Mouse (Mus musculus): ENCODE data around the gene Ppp1ca. TPM values are rescaled to one million over a fixed set of nuclear protein-coding genes. Genes with fewer than 3 reads are reported as not detected.

The Ppp1ca gene
- polyA plus RNA-seq, 1 experiment: 331 TPM

DNA sequence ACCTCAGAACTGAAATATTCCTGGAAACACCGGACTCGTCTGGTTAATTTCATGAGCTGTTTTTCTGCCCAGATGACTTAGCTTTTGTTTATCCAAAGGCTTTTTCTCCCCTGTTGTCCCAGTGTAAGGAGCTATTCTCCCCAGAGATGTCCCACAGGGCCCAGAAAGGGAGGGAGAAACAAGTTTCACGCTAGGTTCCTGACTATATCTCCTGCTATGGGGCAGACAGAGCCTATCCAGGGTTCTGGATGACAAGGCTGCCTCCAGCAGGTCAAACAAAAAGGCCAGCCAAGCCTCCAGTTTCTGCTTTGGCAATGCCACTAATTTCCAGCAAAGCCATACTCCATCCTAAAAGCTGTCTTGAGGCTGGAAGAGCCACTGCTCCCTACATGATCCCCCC, 26.0 kb downstream of the Ppp1ca start:
- Histone ChIP-seq H3K4me3 (ENCODE audit: insufficient read depth, low read length) (no peak overlapping the region), H3K27ac (ENCODE audit: insufficient read depth, low read depth, low read length) (no peak overlapping the region), H3K4me1 (ENCODE audit: control insufficient read depth, insufficient read depth, low read length) (peaks cover 34% of the 10 kb centered on the region)
- TF ChIP-seq CTCF (IDR thresholded peaks at IDR 0.05; ENCODE audit: low read depth, low read length) (no peak), POLR2A (IDR thresholded peaks at IDR 0.05; ENCODE audit: borderline replicate concordance, low read depth, low read length) (no peak)

- TF ChIP-seq POLR2A (IDR thresholded peaks at IDR 0.05; ENCODE audit: borderline replicate concordance, low read depth, low read length) (no peak), CTCF (IDR thresholded peaks at IDR 0.05; ENCODE audit: low read depth, low read length) (no peak)
- Histone ChIP-seq H3K27ac (ENCODE audit: insufficient read depth, low read depth, low read length) (no peak overlapping the region), H3K4me3 (ENCODE audit: insufficient read depth, low read length) (no peak overlapping the region), H3K4me1 (ENCODE audit: control insufficient read depth, insufficient read depth, low read length) (peaks cover 31% of the 10 kb centered on the region)
Measured at GRCm38 (mm10) chr19:4218293-4218692, 26.4 kb downstream of the Ppp1ca start.

GRCm38 (mm10) chr19:4218784-4219183, 26.9 kb downstream of the Ppp1ca start:
- Histone ChIP-seq H3K27ac (ENCODE audit: insufficient read depth, low read depth, low read length) (no peak overlapping the region), H3K4me3 (ENCODE audit: insufficient read depth, low read length) (no peak overlapping the region), H3K4me1 (ENCODE audit: control insufficient read depth, insufficient read depth, low read length) (peaks cover 27% of the 10 kb centered on the region)
- TF ChIP-seq CTCF (IDR thresholded peaks at IDR 0.05; ENCODE audit: low read depth, low read length) (no peak), POLR2A (IDR thresholded peaks at IDR 0.05; ENCODE audit: borderline replicate concordance, low read depth, low read length) (no peak)

DNA sequence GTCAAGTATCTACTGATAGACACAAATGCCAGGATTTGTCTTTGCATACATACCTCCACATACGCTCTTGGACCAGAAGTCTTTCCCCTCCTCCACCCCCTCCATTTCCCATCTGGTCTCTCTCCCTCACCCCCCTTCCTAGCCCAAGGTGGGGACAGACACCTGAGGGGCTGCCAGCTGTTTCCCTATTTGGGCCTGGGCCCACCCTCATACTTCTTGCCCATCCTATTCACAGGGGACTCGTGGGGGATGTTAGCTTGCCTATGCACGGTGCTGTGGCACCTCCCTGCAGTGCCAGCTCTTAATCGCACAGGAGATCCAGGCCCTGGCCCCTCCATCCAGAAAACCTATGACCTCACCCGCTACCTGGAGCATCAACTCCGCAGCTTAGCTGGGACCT, 28.1 kb downstream of the Ppp1ca start:
- H3K27ac ChIP-seq (ENCODE audit: insufficient read depth, low read depth, low read length): no peak overlapping the region
- TF ChIP-seq CTCF (IDR thresholded peaks at IDR 0.05; ENCODE audit: low read depth, low read length): no peak
- H3K4me1 ChIP-seq (ENCODE audit: control insufficient read depth, insufficient read depth, low read length): peaks cover 26% of the 10 kb centered on the region
- no peak overlapping the region for H3K4me3 ChIP-seq (ENCODE audit: insufficient read depth, low read length)

- no peak for TF ChIP-seq CTCF (IDR thresholded peaks at IDR 0.05; ENCODE audit: low read depth, low read length)
- no peak for TF ChIP-seq POLR2A (IDR thresholded peaks at IDR 0.05; ENCODE audit: borderline replicate concordance, low read depth, low read length)
- Histone ChIP-seq H3K4me3 (ENCODE audit: insufficient read depth, low read length) (no peak overlapping the region), H3K4me1 (ENCODE audit: control insufficient read depth, insufficient read depth, low read length) (peaks cover 26% of the 10 kb centered on the region), H3K27ac (ENCODE audit: insufficient read depth, low read depth, low read length) (no peak overlapping the region)
Measured at GRCm38 (mm10) chr19:4220416-4220815, 28.6 kb downstream of the Ppp1ca start.

- TF ChIP-seq POLR2A (IDR thresholded peaks at IDR 0.05; ENCODE audit: borderline replicate concordance, low read depth, low read length): no peak
- no peak for TF ChIP-seq CTCF (IDR thresholded peaks at IDR 0.05; ENCODE audit: low read depth, low read length)
- H3K4me3 ChIP-seq (ENCODE audit: insufficient read depth, low read length): no peak overlapping the region
- no peak overlapping the region for H3K27ac ChIP-seq (ENCODE audit: insufficient read depth, low read depth, low read length)
- H3K4me1 ChIP-seq (ENCODE audit: control insufficient read depth, insufficient read depth, low read length): peaks cover 23% of the 10 kb centered on the region
Measured at GRCm38 (mm10) chr19:4220957-4221743, 29.3 kb downstream of the Ppp1ca start.

DNA sequence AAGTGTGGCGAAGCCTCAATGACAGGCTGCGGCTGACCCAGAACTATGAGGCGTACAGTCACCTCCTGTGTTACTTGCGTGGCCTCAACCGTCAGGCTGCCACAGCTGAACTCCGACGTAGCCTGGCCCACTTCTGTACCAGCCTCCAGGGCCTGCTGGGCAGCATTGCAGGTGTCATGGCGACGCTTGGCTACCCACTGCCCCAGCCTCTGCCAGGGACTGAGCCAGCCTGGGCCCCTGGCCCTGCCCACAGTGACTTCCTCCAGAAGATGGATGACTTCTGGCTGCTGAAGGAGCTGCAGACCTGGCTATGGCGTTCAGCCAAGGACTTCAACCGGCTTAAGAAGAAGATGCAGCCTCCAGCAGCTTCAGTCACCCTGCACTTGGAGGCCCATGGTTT, 30.3 kb downstream of the Ppp1ca start:
- TF ChIP-seq CTCF (IDR thresholded peaks at IDR 0.05; ENCODE audit: low read depth, low read length) (no peak), POLR2A (IDR thresholded peaks at IDR 0.05; ENCODE audit: borderline replicate concordance, low read depth, low read length) (no peak)
- Histone ChIP-seq H3K27ac (ENCODE audit: insufficient read depth, low read depth, low read length) (no peak overlapping the region), H3K4me1 (ENCODE audit: control insufficient read depth, insufficient read depth, low read length) (peaks cover 22% of the 10 kb centered on the region)

DNA sequence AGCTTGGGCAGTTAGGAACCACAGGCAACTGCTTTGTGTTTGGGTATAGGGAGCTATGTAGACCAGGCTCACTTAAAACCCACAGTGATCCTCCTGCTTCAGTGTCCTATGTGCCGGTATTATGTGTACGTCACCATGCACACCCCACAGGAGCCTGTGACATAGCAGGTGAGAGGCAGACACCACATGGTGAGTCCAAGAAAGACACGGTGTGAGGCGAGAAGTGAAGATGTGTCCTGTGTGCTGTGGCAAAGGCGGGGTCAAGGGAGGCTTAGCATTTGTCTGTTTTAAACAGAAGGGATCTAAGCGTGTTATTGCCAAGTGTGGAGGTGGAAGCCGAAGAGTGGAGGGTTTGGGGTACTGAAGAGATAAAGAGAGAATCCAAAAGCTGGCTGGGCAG, 34.9 kb downstream of the Ppp1ca start:
- Histone ChIP-seq H3K4me3 (ENCODE audit: insufficient read depth, low read length) (no peak overlapping the region), H3K4me1 (ENCODE audit: control insufficient read depth, insufficient read depth, low read length) (peaks cover 25% of the 10 kb centered on the region), H3K27ac (ENCODE audit: insufficient read depth, low read depth, low read length) (no peak overlapping the region)
- TF ChIP-seq POLR2A (IDR thresholded peaks at IDR 0.05; ENCODE audit: borderline replicate concordance, low read depth, low read length) (no peak), CTCF (IDR thresholded peaks at IDR 0.05; ENCODE audit: low read depth, low read length) (no peak)

More for the DNA sequence above, 30.3 kb downstream of the Ppp1ca start:
- H3K4me3 ChIP-seq (ENCODE audit: insufficient read depth, low read length): no peak overlapping the region

DNA sequence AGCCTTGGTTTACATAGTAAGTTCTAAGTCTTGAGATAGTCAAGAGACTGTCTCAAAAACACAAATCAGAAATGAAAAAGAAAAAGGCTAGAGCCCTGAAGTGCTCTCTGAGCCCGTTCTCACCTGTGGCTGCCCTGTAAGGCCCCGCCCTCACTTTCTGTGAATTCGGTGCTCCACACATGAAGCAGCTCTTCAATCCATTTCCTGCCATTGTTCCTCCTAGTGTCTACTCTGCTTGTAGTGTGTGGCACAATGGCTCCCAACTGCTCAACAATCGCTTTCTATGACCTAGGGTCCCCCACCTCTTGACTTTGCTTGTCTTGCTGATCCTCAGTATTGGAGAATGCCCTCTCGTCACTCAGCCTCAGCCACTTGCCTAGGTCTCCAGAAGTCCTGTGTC, 35.6 kb downstream of the Ppp1ca start:
- Histone ChIP-seq H3K27ac (ENCODE audit: insufficient read depth, low read depth, low read length) (no peak overlapping the region), H3K4me1 (ENCODE audit: control insufficient read depth, insufficient read depth, low read length) (peaks cover 20% of the 10 kb centered on the region), H3K4me3 (ENCODE audit: insufficient read depth, low read length) (no peak overlapping the region)
- TF ChIP-seq CTCF (IDR thresholded peaks at IDR 0.05; ENCODE audit: low read depth, low read length): no peak
- no peak for TF ChIP-seq POLR2A (IDR thresholded peaks at IDR 0.05; ENCODE audit: borderline replicate concordance, low read depth, low read length)

GRCm38 (mm10) chr19:4227894-4228678, 36.2 kb downstream of the Ppp1ca start:
- Histone ChIP-seq H3K4me3 (ENCODE audit: insufficient read depth, low read length) (no peak overlapping the region), H3K4me1 (ENCODE audit: control insufficient read depth, insufficient read depth, low read length) (peaks cover 23% of the 10 kb centered on the region), H3K27ac (ENCODE audit: insufficient read depth, low read depth, low read length) (no peak overlapping the region)
- TF ChIP-seq POLR2A (IDR thresholded peaks at IDR 0.05; ENCODE audit: borderline replicate concordance, low read depth, low read length): no peak
- peak; percentile 70 for TF ChIP-seq CTCF (IDR thresholded peaks at IDR 0.05; ENCODE audit: low read depth, low read length)
